Mouse (Mus musculus) ovary, adult 18-20 months (tissue): ENCODE measurements around the gene Vmn1r167.
"Not testable (repeated sequence)": the region's sequence is repeated elsewhere in the genome, so short reads cannot be mapped to it uniquely, and the experiment has no call there.

Experiments used
- DNase-seq: peaks from one replicate; pipeline ENCODE4 v3.0.0; 2022; ENCODE audit warnings: low spot score, mixed read lengths

Gene Vmn1r167

GRCm38 (mm10) chr7:23507106-23507505 is at the start of gene Vmn1r167:
Gene Vmn1r167 (minus strand): TSS chr7:23507206.
- not testable (repeated sequence) for DNase-seq

- DNase-seq, result not testable (repeated sequence)
These were observed 32.4 kb upstream of the Vmn1r167 start, which contains the start of gene Vmn1r168 for GRCm38 (mm10) chr7:23539432-23539831. Gene Vmn1r168 (plus strand): TSS chr7:23539732.

- not testable (repeated sequence) for DNase-seq
These were observed 34.1 kb downstream of the Vmn1r167 start for GRCm38 (mm10) chr7:23472886-23473285.

GRCm38 (mm10) chr7:23470832-23471231 is 36.2 kb downstream of the Vmn1r167 start:
- not testable (repeated sequence) for DNase-seq

GRCm38 (mm10) chr7:23470201-23470600 is 36.8 kb downstream of the Vmn1r167 start:
- DNase-seq, result not testable (repeated sequence)
